Mouse (Mus musculus) heart, postnatal 36 days (tissue): ENCODE results near the gene Cd79b. TPM values are rescaled to one million over a fixed set of nuclear protein-coding genes. Genes with fewer than 3 reads are reported as not detected.
A peak's percentile ranks its signal among the peaks of the same experiment; 100 is the strongest.
"Not testable (repeated sequence)": the region's sequence is repeated elsewhere in the genome, so short reads cannot be mapped to it uniquely, and the experiment has no call there.

Source experiments
- DNase-seq, 2 experiments: peaks; one replicate each; pipeline ENCODE4 v3.0.0; 2021 to 2022
- intact Hi-C: fragments of 180-260 bp; cut with DNase I; formaldehyde crosslinking; loops from one replicate; pipeline ENCODE4 v1.15.1; 2025
- total RNA-seq, 2 experiments: library from RNA; stranded (reverse); gene quantifications; 2 replicates each; pipeline ENCODE4 v1.2.3; 2021

The Cd79b gene
- total RNA-seq, result 1 to 10 TPM; 1.9 to 3.0 TPM

GRCm38 (mm10) chr11:106314333-106314812 lies at the start of gene Cd79b:
Gene Cd79b, minus strand, starts transcription at chr11:106314762.
- intact Hi-C loops, result no loop called here
- DNase-seq, result no peak

DNA sequence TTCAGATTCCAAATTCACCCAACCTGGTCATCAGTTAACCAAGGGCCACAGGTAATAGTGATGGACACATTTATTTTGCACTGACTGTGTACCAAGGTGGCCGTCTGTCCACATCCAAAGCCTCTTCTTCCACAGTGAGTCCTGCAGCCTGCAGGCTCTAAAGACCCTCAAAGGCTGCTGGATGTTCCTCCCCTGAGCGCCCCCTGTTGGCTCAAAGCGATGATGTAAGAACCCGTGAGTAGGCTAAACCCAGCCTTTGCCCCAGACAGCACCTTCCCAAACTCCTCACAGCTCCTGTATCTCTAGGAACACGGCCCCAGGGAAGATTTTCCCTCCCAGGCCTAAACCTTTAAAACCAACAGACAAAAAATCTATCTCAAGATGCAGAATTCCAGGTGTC lies 44.8 kb upstream of the Cd79b start:
- intact Hi-C loops, result no loop called here
- no peak for DNase-seq

DNA sequence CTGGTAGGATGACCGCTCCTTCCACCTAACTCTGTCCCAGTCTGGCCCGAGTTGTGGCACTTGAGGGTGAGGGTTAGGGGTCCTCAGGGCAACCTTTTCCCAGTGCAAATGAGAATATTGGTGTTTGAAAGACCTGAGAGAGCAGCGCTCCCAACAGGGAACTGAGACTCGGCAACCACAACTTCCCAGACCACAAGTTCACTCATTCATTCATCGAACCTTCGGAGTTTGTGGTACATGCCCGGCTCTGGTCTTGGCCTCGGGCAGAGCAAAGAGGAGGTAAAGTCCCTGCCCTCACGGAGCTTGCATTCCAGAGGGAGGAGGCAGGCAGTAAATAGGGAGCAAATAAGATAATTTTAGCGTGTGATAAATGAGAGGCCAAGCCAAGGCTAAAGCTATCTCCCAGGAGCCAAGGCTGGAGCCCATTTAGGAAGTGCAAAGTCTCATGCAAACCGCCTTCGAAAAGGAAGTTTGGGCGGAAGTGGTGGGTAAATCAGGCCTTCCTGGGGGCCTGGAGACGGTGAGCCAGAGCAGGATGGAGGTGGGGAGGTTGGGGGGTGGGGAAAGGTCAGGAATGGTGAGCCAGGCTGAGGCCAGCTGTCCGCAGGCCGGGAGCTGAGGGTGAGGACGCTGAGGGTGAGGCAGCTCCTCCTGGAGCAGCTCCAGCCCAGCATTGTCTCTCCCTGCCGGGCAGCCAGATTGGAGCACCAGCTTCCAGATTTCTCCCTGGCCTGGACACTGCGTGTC lies 41.0 kb upstream of the Cd79b start:
- no peak for DNase-seq
- intact Hi-C loops, result no loop called here

- intact Hi-C loops, result no loop called here
- DNase-seq, result no peak
Measured at GRCm38 (mm10) chr11:106354181-106354580, 39.6 kb upstream of the Cd79b start.

- intact Hi-C loops, result no loop called here
- DNase-seq, result no peak
Measured at GRCm38 (mm10) chr11:106353188-106353587, 38.6 kb upstream of the Cd79b start, which contains the start of gene Scn4a. Gene Scn4a, minus strand, starts transcription at chr11:106353288.

GRCm38 (mm10) chr11:106351941-106352340 lies 37.4 kb upstream of the Cd79b start:
- no peak for DNase-seq
- intact Hi-C loops, result no loop called here

GRCm38 (mm10) chr11:106351253-106351652 lies 36.7 kb upstream of the Cd79b start:
- intact Hi-C loops, result no loop called here
- no peak for DNase-seq

DNA sequence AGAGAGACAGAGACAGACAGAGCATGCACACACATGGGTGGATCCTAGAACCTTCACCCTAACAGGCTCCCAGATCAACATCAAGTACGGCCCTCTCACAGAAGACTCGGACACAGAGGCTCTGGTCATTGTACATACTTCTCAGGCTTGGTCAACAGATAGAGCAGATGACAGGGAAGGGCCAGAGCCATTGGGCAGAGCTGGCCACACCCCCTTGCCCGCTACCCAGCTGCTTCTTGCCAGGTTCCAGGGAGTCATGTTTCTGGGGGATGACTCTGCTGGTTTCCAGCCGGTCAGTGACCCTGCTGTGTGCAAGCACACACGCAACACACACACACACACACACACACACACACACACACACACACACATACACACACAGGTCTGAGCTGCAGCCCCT lies 36.3 kb upstream of the Cd79b start:
- no peak for DNase-seq
- intact Hi-C loops, result no loop called here

- intact Hi-C loops, result no loop called here
- DNase-seq, result no peak
Measured at GRCm38 (mm10) chr11:106349772-106350171, 35.2 kb upstream of the Cd79b start.

DNA sequence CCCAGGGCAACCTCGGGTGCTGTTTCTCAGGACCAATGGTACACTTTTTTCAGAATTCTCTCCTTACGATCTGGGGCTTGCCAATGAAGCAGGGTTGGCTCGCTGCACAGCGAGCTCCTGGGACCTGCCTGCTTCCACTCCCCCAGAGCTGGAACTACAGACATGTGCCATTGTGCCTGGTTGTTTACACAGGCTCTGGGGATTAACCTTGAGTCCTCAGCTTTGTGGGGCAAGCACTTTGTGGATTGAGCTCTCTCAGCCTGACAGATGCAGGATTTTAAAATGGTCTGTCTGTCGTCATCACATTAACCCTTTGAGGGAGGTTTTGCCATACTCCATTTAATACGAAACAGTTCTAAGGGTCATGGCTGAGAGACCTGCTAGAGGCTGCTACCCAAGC lies 30.3 kb upstream of the Cd79b start:
- no peak for DNase-seq
- intact Hi-C loops, result no loop called here

DNA sequence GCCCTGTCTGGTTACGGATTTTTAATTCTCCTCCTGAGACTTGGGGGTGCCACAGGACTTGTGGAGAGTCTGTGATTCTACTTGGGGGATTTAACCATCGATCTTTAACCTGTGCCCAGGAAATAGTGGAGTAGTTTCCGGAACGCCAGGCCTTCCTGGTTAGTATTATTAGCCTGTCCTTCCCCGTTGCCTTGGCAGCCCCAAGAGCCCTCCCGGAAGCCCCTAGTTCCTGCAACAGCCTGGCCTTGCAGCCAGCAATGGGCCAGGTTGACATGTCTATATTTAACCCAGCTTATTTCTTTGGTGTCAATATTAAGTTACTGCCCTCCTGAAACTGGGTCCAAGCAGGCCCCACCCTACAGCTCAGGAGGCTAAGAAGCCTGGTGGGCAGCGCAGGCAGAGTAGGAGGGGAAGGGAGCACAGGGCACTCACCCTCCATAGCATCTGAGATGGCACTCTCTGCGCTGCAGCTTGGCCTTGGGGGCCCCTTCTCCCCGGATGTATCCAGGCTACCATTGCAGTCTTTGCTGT lies 26.5 kb upstream of the Cd79b start:
- DNase-seq, result no peak
- intact Hi-C loops, result no loop called here

GRCm38 (mm10) chr11:106339323-106339722 lies 24.8 kb upstream of the Cd79b start:
- intact Hi-C loops, DNase-seq: not testable (repeated sequence)

DNA sequence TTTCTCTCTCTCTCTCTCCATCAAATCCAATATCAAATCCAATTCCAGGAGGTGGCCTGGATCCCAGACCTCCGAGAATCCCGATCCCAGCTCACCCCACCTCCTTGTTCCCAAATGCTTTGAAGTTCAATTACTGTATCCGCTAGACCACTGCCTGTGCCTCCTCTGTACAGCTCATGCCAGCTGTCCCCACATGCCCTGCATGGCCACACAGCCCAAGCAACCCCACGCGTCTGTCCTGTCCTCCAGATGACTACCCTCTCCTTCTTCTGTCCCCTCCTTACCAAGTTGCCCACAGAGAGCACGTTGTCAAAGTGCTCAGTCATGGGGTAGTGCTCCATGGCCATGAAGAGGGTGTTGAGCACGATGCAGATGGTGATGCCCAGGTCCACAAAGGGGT lies 24.3 kb upstream of the Cd79b start:
- DNase-seq, result no peak
- intact Hi-C loops, result no loop called here

DNA sequence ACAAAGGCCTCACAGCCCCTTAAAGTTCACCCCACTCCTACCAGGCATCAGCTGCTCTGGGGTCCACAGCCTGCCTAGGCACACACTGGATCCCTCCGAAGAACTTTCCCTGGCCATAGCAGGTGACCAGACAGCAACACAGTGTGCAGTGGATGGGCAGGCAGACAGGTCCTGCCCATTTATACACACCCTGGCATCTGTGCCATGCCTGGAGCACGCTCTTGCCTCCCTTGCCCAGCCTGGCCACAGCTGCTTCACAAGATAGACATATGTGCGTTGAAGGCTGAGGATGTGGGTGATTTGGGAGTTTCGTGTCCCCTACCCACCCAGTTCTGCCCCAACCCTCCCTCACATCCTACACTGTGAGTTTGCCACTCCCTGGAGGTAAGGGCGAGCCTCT lies 23.5 kb upstream of the Cd79b start:
- intact Hi-C loops, result no loop called here
- no peak for DNase-seq

- no peak for DNase-seq
- intact Hi-C loops, result no loop called here
Measured at GRCm38 (mm10) chr11:106334066-106334465, 19.5 kb upstream of the Cd79b start.

DNA sequence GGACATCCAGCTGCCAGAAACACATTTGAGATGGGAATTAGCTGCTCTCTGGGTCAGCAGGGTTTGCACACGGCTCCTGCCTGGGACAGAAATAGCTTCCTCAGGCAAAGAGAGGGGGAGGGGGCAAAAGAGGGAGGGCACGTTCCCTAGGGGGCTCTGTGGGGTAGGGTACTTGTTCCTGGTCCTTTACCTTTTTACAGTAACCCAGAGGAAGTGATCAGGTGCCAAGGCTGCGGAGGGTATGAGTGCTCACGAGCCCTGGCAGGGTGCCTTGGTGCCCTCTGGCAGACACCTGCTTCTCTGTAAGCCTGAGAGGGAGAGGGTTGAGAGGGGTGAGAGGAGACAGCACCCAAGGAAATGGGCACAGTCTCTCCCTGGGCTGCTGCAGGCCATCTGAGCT lies 17.9 kb upstream of the Cd79b start:
- intact Hi-C loops, result no loop called here
- DNase-seq, result peak in 1 of 2 experiments; percentile 28

- DNase-seq, result peak in 1 of 2 experiments; percentile 27
Measured at GRCm38 (mm10) chr11:106329682-106330081, 15.1 kb upstream of the Cd79b start.

DNA sequence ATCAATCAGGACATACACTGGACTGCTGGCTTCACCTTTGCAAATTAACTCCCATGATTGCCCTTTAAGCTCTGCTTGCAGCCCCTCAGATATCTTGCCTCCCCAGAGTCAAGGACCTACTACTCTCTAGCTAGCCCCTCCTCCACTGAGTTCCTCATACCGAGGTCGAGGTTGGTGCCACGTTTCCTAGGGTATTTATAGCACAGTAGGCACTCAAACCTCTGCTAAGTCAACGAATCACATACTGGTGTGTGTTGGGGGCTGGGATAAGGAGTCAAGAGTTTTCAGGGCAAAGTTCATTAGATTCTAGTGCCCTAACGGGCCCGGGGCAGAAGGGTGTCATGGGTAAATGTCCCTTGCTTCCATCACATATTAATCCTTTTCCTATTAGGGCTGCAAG lies 14.6 kb upstream of the Cd79b start:
- DNase-seq, result no peak
- intact Hi-C loops, result loop anchor here (2.0 kb wide), 1 partner anchor 64 kb away; no protein-coding TSS in a partner anchor

More at GRCm38 (mm10) chr11:106329682-106330081, 15.1 kb upstream of the Cd79b start:
- intact Hi-C loops, result loop anchor here (2.0 kb wide), 1 partner anchor 63 kb away; no protein-coding TSS in a partner anchor

GRCm38 (mm10) chr11:106328521-106328920 lies 14.0 kb upstream of the Cd79b start:
- no peak for DNase-seq
- intact Hi-C loops, result loop anchor here (2.0 kb wide), 1 partner anchor 64 kb away; no protein-coding TSS in a partner anchor

- DNase-seq, result no peak
- intact Hi-C loops, result loop anchor here (2.0 kb wide), 1 partner anchor 40 kb away; no protein-coding TSS in a partner anchor
Measured at GRCm38 (mm10) chr11:106326475-106326874, 11.9 kb upstream of the Cd79b start.

GRCm38 (mm10) chr11:106325566-106326206 lies 11.1 kb upstream of the Cd79b start:
- intact Hi-C loops, result loop anchor here (1.0 to 2.0 kb wide), 2 partner anchors 23 to 41 kb away; no protein-coding TSS in a partner anchor
- peak; percentile 56 to 61 for DNase-seq
